Mouse (Mus musculus) liver, embryonic 14.5 days (tissue): ENCODE measurements around the gene Kcnma1.

ENCODE experiments used
- CTCF ChIP-seq: IDR thresholded peaks from 2 replicates; pipeline ENCODE4 v1.5.1; 2016; ENCODE audit warnings: antibody characterized with exemption, low read depth, control low read depth
- EP300 ChIP-seq: IDR thresholded peaks from 2 replicates; pipeline ENCODE4 v1.6.1; 2016; ENCODE audit warnings: antibody characterized with exemption, low read depth

DNA sequence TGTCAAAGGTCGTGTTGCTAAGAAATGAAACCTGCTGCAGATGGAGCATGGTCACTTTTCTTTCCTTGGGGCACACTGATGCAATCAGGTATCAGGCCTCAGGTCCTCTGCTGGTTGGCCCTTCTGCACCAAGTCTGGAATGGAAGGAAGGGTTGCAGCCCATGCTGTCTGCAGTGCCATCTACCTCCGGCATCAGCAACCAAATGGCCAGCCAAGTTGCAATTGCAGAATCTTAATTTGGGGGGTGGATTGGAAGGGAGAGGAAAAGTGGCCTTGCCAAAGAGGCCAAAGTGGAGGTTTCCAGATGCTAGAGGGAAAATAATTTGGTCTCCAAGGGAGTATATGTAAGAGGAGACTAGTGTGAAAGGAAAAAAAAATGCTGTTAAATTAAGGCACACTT is 584.3 kb downstream of the Kcnma1 start:
- TF ChIP-seq CTCF (no peak), EP300 (no peak)
